Mouse (Mus musculus): Measurements from ENCODE around the gene Panx3.

- no peak for TF ChIP-seq GATA1 (IDR thresholded peaks at IDR 0.05; ENCODE audit: borderline replicate concordance, low read length)
- TF ChIP-seq FLI1 (IDR thresholded peaks at IDR 0.05; ENCODE audit: low read length): no peak
Measured at GRCm38 (mm10) chr9:37663210-37663609, 5.8 kb downstream of the Panx3 start.

Measured in megakaryocyte, embryonic 14.5 days (primary cell).